Mouse (Mus musculus) liver, embryonic 14.5 days (tissue): Measurements from ENCODE around the gene Nsg2. TPM values are rescaled to one million over a fixed set of nuclear protein-coding genes. Genes with fewer than 3 reads are reported as not detected.
A peak's percentile ranks its signal among the peaks of the same experiment; 100 is the strongest.

Source experiments
- ATAC-seq: fragments of 200-750 bp; cut with Nextera tagmentation; 2 replicates; pipeline ENCODE4 v1.8.0; 2017; ENCODE audit warnings: moderate number of reproducible peaks, mild to moderate bottlenecking, moderate library complexity; ENCODE audit not compliant: insufficient read depth
- DNase-seq, 3 experiments: peaks; one replicate each; pipeline ENCODE4 v3.0.0-alpha.2; 2012 to 2013; ENCODE audit warnings: low read depth in 3 of 3, low spot score in 3 of 3
- H3K27ac ChIP-seq: fragments of 300-500 bp; sonication (generic); 2 replicates; pipeline ENCODE4 v1.5.1; 2014; ENCODE audit warnings: moderate library complexity, mild to moderate bottlenecking, control low read depth, inconsistent platforms
- H3K27me3 ChIP-seq: fragments of 300-500 bp; sonication (generic); 2 replicates; pipeline ENCODE4 v1.6.1; 2014; ENCODE audit warnings: mild to moderate bottlenecking, low read length, moderate library complexity; ENCODE audit not compliant: control insufficient read depth, insufficient read depth
- H3K36me3 ChIP-seq: fragments of 300-500 bp; sonication (generic); replicated peaks from 2 replicates; pipeline ENCODE4 v1.6.1; 2014; ENCODE audit warnings: low read depth; ENCODE audit not compliant: control insufficient read depth, insufficient read depth
- H3K4me1 ChIP-seq, 2 experiments: fragments of 200-500 bp in 1 of 2; fragments of 300-500 bp in 1 of 2; sonication (generic) in 1 of 2; replicated peaks; 2 replicates each; pipeline ENCODE4 v1.6.1; 2012 to 2014; ENCODE audit warnings: antibody characterized with exemption in 1 of 2, inconsistent platforms in 1 of 2, low read length in 1 of 2; ENCODE audit not compliant: control insufficient read depth in 2 of 2, insufficient read depth in 2 of 2
- H3K4me2 ChIP-seq: fragments of 300-500 bp; sonication (generic); 2 replicates; pipeline ENCODE4 v1.6.1; 2014; ENCODE audit warnings: low read depth, mild to moderate bottlenecking, control low read depth, moderate library complexity
- H3K4me3 ChIP-seq, 2 experiments: fragments of 200-500 bp in 1 of 2; fragments of 300-500 bp in 1 of 2; sonication (generic) in 1 of 2; 2 replicates each; pipeline ENCODE4 v1.5.1; 2012 to 2014; ENCODE audit warnings: low read depth in 2 of 2, low read length in 2 of 2, mild to moderate bottlenecking in 2 of 2, control low read depth in 1 of 2, inconsistent platforms in 1 of 2, moderate library complexity in 1 of 2; ENCODE audit not compliant: insufficient read depth in 1 of 2
- H3K9ac ChIP-seq: fragments of 300-500 bp; sonication (generic); replicated peaks from 2 replicates; pipeline ENCODE4 v1.6.1; 2014; ENCODE audit warnings: mild to moderate bottlenecking, control low read depth, moderate library complexity
- H3K9me3 ChIP-seq: fragments of 300-500 bp; sonication (generic); 2 replicates; pipeline ENCODE4 v1.6.1; 2016; ENCODE audit warnings: low read length, mixed read lengths; ENCODE audit not compliant: control insufficient read depth
- CTCF ChIP-seq: IDR thresholded peaks from 2 replicates; pipeline ENCODE4 v1.5.1; 2016; ENCODE audit warnings: antibody characterized with exemption, low read depth, control low read depth
- EP300 ChIP-seq: IDR thresholded peaks from 2 replicates; pipeline ENCODE4 v1.6.1; 2016; ENCODE audit warnings: antibody characterized with exemption, low read depth
- WGBS: fragments of 180-500 bp; shearing (Covaris S2); extraction: QIAGEN DNeasy Blood & Tissue Kit; methylation state at CpG from one replicate; pipeline ENCODE4 v1.1.7; 2014; ENCODE audit not compliant: insufficient replicate concordance; 5-methylcytosine and 5-hydroxymethylcytosine counted together
- polyA plus RNA-seq, 2 experiments: library from polyadenylated mRNA; depleted of rRNA in 1 of 2; stranded (reverse) in 1 of 2; unstranded in 1 of 2; fragments of >200 nt; fragmentation: Nextera tagmentation in 1 of 2; extraction: Ambion mirVana in 1 of 2; gene quantifications; 2 replicates each; pipeline versions ENCODE4 v1.2.1 to v1.2.3; 2012 to 2014

Nsg2 gene
- polyA plus RNA-seq, 2 experiments, result 0.09 TPM; not detected in 1

- WGBS, result 52% methylated on average over 4 of the region's 4 CpGs
- H3K4me3 ChIP-seq, result no peak overlapping the region
- H3K4me1 ChIP-seq, result no peaks in the 10 kb centered on the region
- no peaks in the 10 kb centered on the region for H3K36me3 ChIP-seq
- H3K9ac ChIP-seq, result no peak overlapping the region
- H3K9me3 ChIP-seq, result no peaks in the 10 kb centered on the region
- TF ChIP-seq CTCF (no peak), EP300 (no peak)
- DNase-seq, result no peak
- H3K4me2 ChIP-seq, result no peak overlapping the region
- H3K27me3 ChIP-seq, result no peaks in the 10 kb centered on the region
- ATAC-seq, result no peak
- H3K27ac ChIP-seq, result no peak overlapping the region
These were observed 95.5 kb downstream of the Nsg2 start for GRCm38 (mm10) chr11:32095793-32096192.

- Histone ChIP-seq H3K9ac (no peak overlapping the region), H3K36me3 (no peaks in the 10 kb centered on the region), H3K4me3 (no peak overlapping the region), H3K4me2 (no peak overlapping the region), H3K9me3 (no peaks in the 10 kb centered on the region), H3K4me1 (no peaks in the 10 kb centered on the region), H3K27me3 (no peaks in the 10 kb centered on the region; the same call in 1 of the 2 replicates), H3K27ac (no peak overlapping the region)
- no peak for TF ChIP-seq CTCF
- TF ChIP-seq EP300, result no peak
- ATAC-seq (no peak), DNase-seq (no peak)
- WGBS, result 54% methylated on average over 6 of the region's 6 CpGs
These were observed 96.1 kb downstream of the Nsg2 start for GRCm38 (mm10) chr11:32096346-32096745.

GRCm38 (mm10) chr11:32101059-32101632 lies 100.9 kb downstream of the Nsg2 start:
- H3K27ac ChIP-seq, result no peak overlapping the region
- no peak overlapping the region for H3K4me2 ChIP-seq
- TF ChIP-seq EP300 (no peak), CTCF (no peak)

GRCm38 (mm10) chr11:32102976-32103375 lies 102.7 kb downstream of the Nsg2 start:
- Histone ChIP-seq H3K4me1 (no peaks in the 10 kb centered on the region; a peak in 1 of 4 replicates), H3K36me3 (no peaks in the 10 kb centered on the region), H3K9me3 (no peaks in the 10 kb centered on the region), H3K27ac (no peak overlapping the region), H3K27me3 (no peaks in the 10 kb centered on the region; the same call in 1 of the 2 replicates), H3K9ac (no peak overlapping the region), H3K4me2 (no peak overlapping the region), H3K4me3 (no peak overlapping the region)
- DNase-seq (peak in 1 of 3 experiments; percentile 1), ATAC-seq (no peak)
- TF ChIP-seq CTCF, result no peak
- no peak for TF ChIP-seq EP300
- WGBS, result 6% methylated on average over 12 of the region's 12 CpGs

More at GRCm38 (mm10) chr11:32101059-32101632, 100.9 kb downstream of the Nsg2 start:
- DNase-seq, result no peak
- Histone ChIP-seq H3K27me3 (no peaks in the 10 kb centered on the region; the same call in 1 of the 2 replicates), H3K4me3 (no peak overlapping the region), H3K36me3 (no peaks in the 10 kb centered on the region), H3K9me3 (no peaks in the 10 kb centered on the region), H3K4me1 (no peaks in the 10 kb centered on the region; a peak in 1 of 4 replicates), H3K9ac (no peak overlapping the region)
- 41% methylated on average over 3 of the region's 3 CpGs for WGBS
- no peak for ATAC-seq

GRCm38 (mm10) chr11:32104406-32105116 lies 104.3 kb downstream of the Nsg2 start:
- H3K9ac ChIP-seq, result no peak overlapping the region
- no peak for ATAC-seq
- 43% methylated on average over 9 of the region's 9 CpGs for WGBS

More at GRCm38 (mm10) chr11:32104406-32105116, 104.3 kb downstream of the Nsg2 start:
- peak; percentile 30; the same call in 1 of the 2 replicates for TF ChIP-seq CTCF
- TF ChIP-seq EP300, result no peak
- H3K4me3 ChIP-seq, result no peak overlapping the region
- H3K9me3 ChIP-seq, result no peaks in the 10 kb centered on the region
- no peak overlapping the region for H3K4me2 ChIP-seq
- no peak overlapping the region for H3K27ac ChIP-seq
- H3K36me3 ChIP-seq, result no peaks in the 10 kb centered on the region
- no peaks in the 10 kb centered on the region; a peak in 1 of 4 replicates for H3K4me1 ChIP-seq
- no peaks in the 10 kb centered on the region; the same call in 1 of the 2 replicates for H3K27me3 ChIP-seq
- DNase-seq, result no peak
